Mouse (Mus musculus) testis, postnatal 10 days (tissue): ENCODE results near the gene Tor3a.

Experiments
- DNase-seq: peaks from one replicate; pipeline ENCODE4 v3.0.0; 2021; ENCODE audit warnings: low spot score

Tor3a gene

GRCm38 (mm10) chr1:156674195-156675000 is at the start of gene Tor3a:
Gene Tor3a (minus strand): TSS chr1:156674356.
- DNase-seq, result peak; percentile 76

DNA sequence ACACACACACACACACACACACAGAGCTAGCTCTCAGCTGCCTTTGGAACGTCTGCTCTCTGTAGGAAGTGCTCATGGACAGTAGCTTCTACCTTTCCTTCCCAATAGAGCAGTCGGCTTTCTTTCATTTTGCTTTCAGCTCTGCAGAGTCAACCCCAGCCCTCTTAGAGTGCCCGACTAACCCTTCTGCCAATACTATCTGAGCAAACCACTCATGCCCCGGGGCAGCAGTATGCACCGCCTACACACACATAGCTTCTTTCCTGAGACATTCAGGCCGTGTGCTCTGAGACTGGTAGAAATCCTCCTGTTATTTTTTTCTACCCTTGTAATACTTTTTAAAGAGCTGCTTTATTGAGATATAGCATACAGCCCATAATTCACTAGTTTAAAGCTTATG is 47.9 kb upstream of the Tor3a start:
- no peak for DNase-seq

DNA sequence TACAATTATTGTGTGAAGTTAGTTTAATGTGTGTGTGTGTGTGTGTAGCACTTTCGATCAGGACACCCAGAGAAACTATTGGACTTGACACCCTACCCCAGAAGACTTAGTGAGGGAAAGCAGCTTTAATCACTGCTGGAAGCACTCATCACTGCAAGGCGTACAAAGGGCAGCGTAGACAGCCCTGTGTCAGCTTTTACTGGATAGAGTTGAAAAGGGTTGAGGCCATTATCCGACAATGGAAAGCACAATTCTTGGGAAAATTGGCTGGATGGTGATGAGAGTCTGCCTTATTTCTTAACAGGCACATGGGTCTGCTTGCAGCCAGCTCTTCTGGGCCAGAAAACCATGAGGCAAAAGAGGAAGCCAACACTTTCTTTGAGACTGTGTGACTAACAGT is 45.9 kb upstream of the Tor3a start:
- DNase-seq, result no peak

DNA sequence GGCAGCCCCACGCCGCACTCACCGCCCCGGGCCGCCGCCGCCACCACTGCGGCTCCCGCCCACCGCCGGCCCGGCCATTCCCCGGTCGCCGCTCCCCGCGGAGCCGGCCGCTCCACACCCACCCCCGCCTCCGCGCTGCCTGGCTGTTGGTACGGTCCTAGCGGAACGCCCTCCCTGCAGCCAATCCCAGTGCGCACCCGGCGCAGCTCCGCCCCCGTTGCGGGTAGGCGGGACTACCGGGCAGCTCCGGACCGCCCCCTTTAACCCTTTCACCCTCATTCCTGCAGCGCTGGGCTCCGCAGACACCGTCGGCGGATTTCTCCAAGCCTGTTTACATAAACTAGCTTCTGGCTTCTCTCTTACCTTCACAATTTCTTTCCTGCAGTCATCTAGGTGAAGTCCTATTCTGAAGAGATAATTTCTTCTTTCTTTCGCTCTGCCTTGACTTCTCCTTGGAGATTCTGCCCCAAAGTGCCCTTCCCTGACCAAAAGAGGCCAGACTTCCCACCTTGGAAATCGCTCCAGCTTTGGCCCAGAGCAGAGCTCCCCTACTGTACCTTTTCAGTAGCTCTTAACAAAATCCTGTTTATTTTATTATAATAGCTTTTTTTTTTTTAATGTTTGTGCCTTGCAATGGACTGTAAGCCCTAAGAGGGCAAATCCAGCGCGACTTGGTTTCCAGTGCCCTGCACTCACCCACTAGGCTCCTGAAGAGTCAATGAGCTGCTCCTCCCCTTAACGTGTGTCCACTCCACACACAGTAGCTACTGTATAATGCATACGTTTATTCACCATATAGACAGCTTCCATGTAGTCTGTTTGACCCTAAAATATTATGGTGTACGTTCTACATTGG is 45.0 kb upstream of the Tor3a start, which contains the start of gene Fam20b:
Gene Fam20b (minus strand): TSS at position 137 of the 856 bp plus-strand sequence.
- peak; percentile 99 for DNase-seq

DNA sequence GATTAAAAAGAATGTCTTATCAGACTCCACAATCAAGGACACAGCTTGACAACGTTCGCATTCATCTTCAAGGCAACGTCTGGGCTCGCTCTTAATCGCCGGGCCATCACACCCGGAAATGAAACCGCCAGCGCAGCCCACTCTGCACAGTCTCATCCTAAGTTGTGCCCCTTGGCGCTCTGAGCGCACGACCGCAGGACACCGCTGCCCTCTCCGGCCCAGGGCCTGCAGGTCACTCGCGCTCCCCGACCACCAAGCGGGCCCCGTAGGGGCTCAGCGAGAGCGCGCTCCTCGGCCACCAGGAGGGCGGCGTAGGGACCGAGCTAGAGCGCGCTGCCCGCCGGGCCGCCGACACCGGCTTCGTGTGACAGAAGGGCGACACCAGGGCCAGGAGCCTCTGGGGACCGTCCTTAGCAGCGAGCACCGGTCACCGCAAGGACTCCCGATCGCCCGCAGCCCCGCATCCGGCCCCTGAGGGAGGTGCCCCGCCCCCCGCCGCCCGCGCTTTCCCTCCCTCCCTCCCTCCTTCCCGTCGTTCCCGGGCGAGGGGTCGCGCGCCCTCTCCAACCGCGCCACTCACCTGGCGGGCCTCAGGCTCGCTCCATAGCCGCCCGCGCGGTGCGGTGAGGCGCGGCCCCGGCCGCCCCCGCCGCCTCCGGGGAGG is 44.3 kb upstream of the Tor3a start:
- DNase-seq, result no peak

DNA sequence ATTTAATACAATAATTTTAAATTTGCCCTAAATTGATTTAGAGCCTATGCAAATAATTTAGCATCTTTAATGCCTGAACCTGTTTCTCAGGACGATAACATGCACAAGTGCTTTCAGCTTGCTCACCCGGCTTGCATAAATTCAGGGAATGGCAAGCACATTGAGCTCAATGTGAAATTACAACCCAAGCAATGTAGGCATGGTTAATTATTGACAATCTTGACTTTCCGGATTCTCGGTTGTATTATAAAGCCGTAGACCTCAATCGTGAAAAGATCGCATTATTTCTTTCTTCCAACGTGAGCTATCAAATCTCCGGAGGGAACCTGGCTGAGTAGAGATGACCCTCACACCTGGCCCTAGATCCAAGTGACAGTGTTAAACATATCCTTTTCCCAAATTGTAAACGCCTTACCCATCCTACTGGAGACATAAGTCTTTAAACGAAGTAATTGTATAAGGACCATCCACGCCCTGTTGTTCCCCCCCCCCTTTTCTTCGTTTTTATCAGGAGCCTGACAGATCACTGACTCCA is 43.7 kb upstream of the Tor3a start:
- no peak for DNase-seq

DNA sequence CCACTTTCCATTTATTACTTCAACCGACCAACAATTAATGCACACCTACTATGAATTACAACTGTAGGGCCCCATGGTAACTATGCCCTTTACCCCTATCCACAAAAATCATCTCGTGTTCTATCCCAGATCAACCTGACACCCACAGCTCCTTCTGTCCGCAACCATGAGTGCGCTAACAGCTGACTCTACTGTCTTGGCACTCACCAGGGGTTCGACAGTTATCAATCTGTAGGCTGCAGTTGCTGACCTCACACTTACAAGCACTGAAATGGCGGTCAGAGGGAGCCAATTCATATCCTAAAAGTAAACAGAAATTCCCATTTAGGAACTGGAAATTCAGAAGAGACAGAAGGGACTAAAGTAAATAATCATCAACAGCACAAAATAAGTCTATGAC is 42.5 kb upstream of the Tor3a start:
- no peak for DNase-seq

DNA sequence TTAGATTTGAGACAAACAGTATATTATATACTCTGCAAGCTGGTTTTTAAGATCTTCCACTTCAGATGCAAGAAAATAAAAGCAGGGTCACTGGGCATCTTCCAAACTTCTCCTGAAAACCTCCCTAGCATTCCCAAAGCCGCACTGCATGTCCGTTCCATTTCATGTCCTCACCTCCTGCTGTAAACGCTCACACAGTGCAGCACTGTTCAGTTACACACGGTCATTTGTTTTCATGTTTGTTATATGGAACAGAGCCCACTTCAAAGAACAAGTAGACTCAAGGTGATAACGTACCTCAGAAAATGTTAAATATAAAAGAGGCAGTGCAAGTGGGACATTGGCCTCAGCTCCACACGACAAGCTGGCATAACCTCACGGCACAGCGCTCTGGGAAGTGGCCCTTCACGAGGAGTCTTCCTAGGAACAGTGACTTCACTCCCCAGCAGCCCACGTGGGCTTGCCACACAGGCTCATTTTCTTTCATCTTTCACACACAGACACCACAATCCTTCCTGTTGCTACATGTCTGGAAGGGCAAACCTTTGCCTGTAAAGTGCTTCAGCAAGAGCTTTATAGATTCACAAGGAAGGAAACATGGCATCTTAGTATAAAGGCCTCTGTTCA is 36.4 kb upstream of the Tor3a start:
- no peak for DNase-seq

GRCm38 (mm10) chr1:156708672-156709071 is 34.5 kb upstream of the Tor3a start:
- DNase-seq, result no peak

DNA sequence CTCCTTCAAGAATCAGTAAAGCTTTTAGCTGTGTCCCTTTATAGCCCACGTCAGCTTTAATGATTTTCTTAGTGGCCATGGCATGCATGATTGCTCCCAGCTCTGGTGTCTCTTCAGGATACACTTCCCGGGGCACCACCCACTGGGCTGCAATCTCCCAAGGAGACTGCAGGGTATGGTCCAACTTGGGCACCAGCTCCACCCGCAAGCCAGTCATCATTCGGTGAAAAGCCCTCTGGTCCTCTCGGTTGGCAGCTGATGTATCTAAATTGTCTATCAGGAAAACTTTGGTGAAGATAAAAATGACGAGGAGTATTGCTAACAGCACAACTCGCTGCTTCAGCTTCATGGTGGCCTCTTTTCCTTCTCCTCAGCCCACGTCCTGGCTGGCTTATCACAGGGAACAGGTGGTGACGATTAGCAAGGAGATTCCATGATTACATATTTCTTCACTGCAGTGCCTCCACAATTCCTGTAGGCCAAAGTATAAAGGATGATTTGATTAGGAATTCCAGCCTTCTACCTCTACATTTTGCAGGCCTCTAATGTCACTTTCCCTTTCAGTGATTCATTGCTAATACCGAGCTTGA is 31.6 kb upstream of the Tor3a start:
- no peak for DNase-seq

GRCm38 (mm10) chr1:156703444-156703843 is 29.3 kb upstream of the Tor3a start:
- no peak for DNase-seq

DNA sequence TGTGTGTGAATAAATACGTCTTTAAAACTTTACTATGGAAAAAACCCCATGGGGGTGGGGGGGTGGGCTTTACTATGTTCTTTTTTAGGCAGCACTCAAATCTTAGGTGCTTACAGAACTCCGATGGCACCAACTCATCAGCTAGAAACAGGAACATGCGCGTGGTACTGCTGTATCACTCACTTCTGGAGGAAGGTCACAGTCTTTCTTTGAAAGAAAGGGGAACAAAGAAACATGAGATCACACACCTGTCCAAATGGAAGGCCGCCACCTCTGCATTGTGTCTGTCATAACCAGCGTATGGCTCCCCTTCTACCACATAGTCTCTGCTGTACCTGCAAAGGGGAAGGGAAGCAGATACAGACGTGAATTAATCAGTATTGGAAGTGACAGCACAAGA is 28.0 kb upstream of the Tor3a start:
- DNase-seq, result no peak

GRCm38 (mm10) chr1:156686025-156686661 is 12.0 kb upstream of the Tor3a start:
- peak; percentile 4 for DNase-seq

DNA sequence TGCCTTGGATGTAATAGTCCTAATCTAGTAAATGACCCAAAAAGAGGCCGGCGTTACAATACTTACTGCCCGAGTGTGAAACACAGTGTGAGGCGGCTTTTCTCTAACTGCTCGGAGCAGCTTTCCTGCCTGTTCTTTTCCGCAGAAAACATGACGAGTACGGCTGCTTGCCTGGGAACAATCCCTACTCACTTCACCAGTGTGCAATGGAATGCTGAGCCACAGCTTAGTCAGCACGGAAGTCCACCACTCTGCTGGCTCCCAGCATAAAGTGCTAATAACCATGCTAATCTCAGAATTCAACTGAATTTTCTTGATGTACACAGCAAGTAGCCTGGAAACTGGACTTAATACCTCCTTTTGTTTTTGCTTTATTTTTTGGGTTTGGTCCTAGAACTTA is 5.4 kb upstream of the Tor3a start:
- no peak for DNase-seq

DNA sequence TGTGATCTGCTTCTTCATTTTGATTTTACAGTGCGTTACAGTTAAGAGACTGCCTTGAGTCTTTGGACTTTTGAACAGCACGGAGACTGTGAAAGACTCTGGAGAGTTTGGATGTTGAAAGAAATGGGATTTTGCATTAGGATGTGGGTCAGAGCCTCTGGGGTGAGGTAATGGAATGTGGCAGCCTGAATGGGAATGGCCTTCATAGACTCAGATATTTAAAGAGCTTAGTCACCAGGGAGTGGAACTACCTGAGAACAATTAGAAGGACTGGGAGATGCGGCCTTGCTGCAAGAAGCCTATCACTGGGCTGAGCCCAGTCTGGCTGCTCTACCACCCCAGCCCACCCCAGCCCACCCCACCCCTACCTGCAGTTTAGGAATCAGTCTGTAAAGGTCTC is 3.1 kb upstream of the Tor3a start:
- no peak for DNase-seq

GRCm38 (mm10) chr1:156676596-156676995 is 2.4 kb upstream of the Tor3a start:
- no peak for DNase-seq

GRCm38 (mm10) chr1:156676171-156676570 is 2.0 kb upstream of the Tor3a start:
- DNase-seq, result peak; percentile 75

- DNase-seq, result peak; percentile 56
These were observed 521 bp downstream of the Tor3a start for GRCm38 (mm10) chr1:156673476-156674194.

DNA sequence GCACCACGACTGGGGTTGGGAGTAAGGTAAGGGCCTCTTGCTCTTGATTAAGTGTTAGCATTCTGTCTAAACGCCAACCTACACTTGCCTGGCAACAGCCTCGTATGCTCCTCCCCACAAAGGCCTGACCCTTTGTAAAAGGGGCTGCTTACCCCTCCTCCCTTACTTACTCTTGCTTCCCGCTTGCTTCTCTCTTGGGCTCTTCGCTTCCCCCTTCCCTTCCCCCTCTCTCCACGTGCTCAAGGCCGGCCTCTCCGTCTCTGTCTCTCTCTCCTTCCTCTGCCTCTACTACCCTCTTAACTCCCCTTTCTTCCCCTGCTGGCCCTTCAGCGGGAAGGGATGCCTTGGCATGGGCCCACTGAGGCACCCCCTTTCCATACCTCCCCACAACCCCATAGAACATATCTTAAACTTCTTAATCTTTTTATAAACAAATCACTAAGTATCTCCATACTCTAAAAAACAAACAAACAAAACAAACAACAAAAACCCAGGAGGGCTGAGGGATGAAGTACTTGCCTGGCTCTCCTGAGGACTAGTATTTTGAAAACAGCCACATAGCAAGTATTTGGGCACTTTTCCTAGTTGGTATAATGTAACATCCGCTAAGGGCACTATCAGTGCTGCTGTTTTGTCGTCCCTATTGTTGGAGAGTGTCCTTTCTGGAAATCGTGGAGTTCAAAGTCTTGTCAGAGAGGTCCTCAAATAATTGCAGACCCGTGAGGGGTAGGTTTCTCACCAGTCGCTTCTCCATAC is 1.3 kb downstream of the Tor3a start:
- peak; percentile 35 for DNase-seq

DNA sequence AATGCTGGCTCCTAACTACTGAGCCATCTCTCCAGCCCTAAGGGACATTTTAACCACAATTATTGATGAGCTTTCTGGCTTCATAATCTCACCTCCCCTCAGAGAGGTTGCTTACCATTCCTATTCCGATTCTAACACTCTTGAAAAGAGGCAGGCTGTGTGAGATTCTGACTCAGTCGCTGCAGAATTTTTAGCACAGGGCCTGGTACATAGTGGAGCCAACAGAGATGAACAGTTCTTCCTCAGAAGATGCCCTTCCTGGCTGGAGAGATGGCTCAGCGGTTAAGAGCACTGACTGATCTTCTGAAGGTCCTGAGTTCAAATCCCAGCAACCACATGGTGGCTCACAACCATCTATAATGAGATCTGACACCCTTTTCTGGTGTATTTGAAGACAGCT is 2.2 kb downstream of the Tor3a start:
- DNase-seq, result peak; percentile 5
